Mouse (Mus musculus) layer of hippocampus, adult 11-12 months (tissue): ENCODE results near the gene Nfic.
"Not testable (repeated sequence)": the region's sequence is repeated elsewhere in the genome, so short reads cannot be mapped to it uniquely, and the experiment has no call there.

Experiments used
- DNase-seq: peaks from one replicate; pipeline ENCODE4 v3.0.0; 2022; ENCODE audit warnings: low spot score

Gene Nfic

GRCm38 (mm10) chr10:81459399-81459798 lies 4.0 kb upstream of the Nfic start:
- no peak for DNase-seq

- DNase-seq = peak; percentile 6
These were observed 2.8 kb upstream of the Nfic start for GRCm38 (mm10) chr10:81458267-81458666.

GRCm38 (mm10) chr10:81457624-81458023 lies 2.2 kb upstream of the Nfic start:
- DNase-seq = peak; percentile 7

- no peak for DNase-seq
These were observed 1.6 kb upstream of the Nfic start for GRCm38 (mm10) chr10:81456983-81457563.

- DNase-seq = no peak
These were observed 1.3 kb downstream of the Nfic start for GRCm38 (mm10) chr10:81454106-81454505.

- DNase-seq = no peak
These were observed 2.5 kb downstream of the Nfic start for GRCm38 (mm10) chr10:81452947-81453288.

- DNase-seq = no peak
These were observed 3.0 kb downstream of the Nfic start for GRCm38 (mm10) chr10:81452237-81452946.

GRCm38 (mm10) chr10:81451365-81451745 lies 4.1 kb downstream of the Nfic start:
- no peak for DNase-seq

- no peak for DNase-seq
These were observed 4.6 kb downstream of the Nfic start for GRCm38 (mm10) chr10:81450641-81451364.

- DNase-seq = peak; percentile 89
These were observed 5.3 kb downstream of the Nfic start for GRCm38 (mm10) chr10:81450140-81450539.

GRCm38 (mm10) chr10:81445516-81445915 lies 9.9 kb downstream of the Nfic start:
- DNase-seq = not testable (repeated sequence)

GRCm38 (mm10) chr10:81441019-81441418 lies 14.4 kb downstream of the Nfic start:
- peak; percentile 8 for DNase-seq

- DNase-seq = peak; percentile 82
These were observed 20.0 kb downstream of the Nfic start for GRCm38 (mm10) chr10:81435436-81435835.

- DNase-seq = peak; percentile 15
These were observed 20.8 kb downstream of the Nfic start for GRCm38 (mm10) chr10:81434361-81435263.

GRCm38 (mm10) chr10:81433541-81434289 lies 21.7 kb downstream of the Nfic start:
- DNase-seq = peak; percentile 54

- DNase-seq = peak; percentile 96
These were observed 22.6 kb downstream of the Nfic start for GRCm38 (mm10) chr10:81432868-81433262.

GRCm38 (mm10) chr10:81432169-81432867 lies 23.1 kb downstream of the Nfic start:
- no peak for DNase-seq

GRCm38 (mm10) chr10:81431526-81432168 lies 23.8 kb downstream of the Nfic start:
- peak; percentile 64 for DNase-seq

GRCm38 (mm10) chr10:81430831-81431525 lies 24.5 kb downstream of the Nfic start:
- DNase-seq = peak; percentile 78
